Mouse (Mus musculus): ENCODE measurements around the gene Olfr969.
"Not testable (repeated sequence)": the region's sequence is repeated elsewhere in the genome, so short reads cannot be mapped to it uniquely, and the experiment has no call there.

The Olfr969 gene

GRCm38 (mm10) chr9:39790558-39790957, at the start of gene Olfr969:
Gene Olfr969 (plus strand): TSS chr9:39790945.
- no peak for DNase-seq (ENCODE audit: low spot score in 2 of 2)

GRCm38 (mm10) chr9:39745949-39746348, 44.8 kb upstream of the Olfr969 start, which contains the start of gene Olfr967:
Gene Olfr967 (plus strand): TSS chr9:39746249.
- DNase-seq (ENCODE audit: low spot score in 2 of 2), result no peak

- DNase-seq (ENCODE audit: low spot score in 2 of 2), result no peak
These were observed 44.3 kb upstream of the Olfr969 start for GRCm38 (mm10) chr9:39746428-39746827.

- no peak for DNase-seq (ENCODE audit: low spot score in 2 of 2)
These were observed 7.6 kb upstream of the Olfr969 start, which contains the start of gene Olfr968 for GRCm38 (mm10) chr9:39783153-39783552. Gene Olfr968 (minus strand): TSS chr9:39783253.

- no peak for DNase-seq (ENCODE audit: low spot score in 2 of 2)
These were observed 17.8 kb downstream of the Olfr969 start, which contains the start of gene Olfr970 for GRCm38 (mm10) chr9:39808560-39808959. Gene Olfr970 (plus strand): TSS chr9:39808860.

GRCm38 (mm10) chr9:39836576-39836975, 45.8 kb downstream of the Olfr969 start, which contains the start of gene Olfr971:
Gene Olfr971 (plus strand): TSS chr9:39836876.
- DNase-seq (ENCODE audit: low spot score in 2 of 2), result not testable (repeated sequence)

Measured in frontal cortex, postnatal 14 days (tissue).